Mouse (Mus musculus) ZHBTc4 (cell line): ENCODE results near the gene Zfp445.
A peak's percentile ranks its signal among the peaks of the same experiment; 100 is the strongest.
"Not testable (repeated sequence)": the region's sequence is repeated elsewhere in the genome, so short reads cannot be mapped to it uniquely, and the experiment has no call there.

Experiments
- DNase-seq: peaks from one replicate; pipeline ENCODE4 v3.0.0-alpha.2; 2011; ENCODE audit warnings: low read depth, low spot score

The Zfp445 gene

DNA sequence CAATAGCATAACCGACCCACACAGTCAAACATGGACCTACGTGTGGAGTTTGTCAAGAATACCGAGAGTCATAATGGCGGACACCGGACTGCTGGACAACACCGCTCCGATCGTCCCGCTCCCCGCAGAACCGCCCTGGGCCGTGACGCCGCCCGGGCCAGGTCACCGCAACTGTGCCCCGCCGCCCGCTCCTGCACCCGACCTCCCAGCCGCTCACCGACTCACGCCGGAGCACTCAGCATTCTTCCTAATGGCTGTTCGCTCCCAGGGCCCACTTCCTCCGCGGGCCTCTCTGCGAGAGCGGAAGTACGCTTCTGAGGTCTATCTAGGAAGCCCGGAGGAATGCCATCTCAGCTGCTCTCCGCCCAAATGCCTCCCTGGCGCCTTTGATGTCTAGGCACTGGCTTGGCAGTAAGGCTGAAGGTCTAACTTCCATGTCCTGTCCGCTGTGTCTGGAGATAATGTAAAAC, at the start of gene Zfp445:
Zfp445 (minus strand) TSS at position 310 of the 470 bp plus-strand sequence.
- peak; percentile 92 for DNase-seq

DNA sequence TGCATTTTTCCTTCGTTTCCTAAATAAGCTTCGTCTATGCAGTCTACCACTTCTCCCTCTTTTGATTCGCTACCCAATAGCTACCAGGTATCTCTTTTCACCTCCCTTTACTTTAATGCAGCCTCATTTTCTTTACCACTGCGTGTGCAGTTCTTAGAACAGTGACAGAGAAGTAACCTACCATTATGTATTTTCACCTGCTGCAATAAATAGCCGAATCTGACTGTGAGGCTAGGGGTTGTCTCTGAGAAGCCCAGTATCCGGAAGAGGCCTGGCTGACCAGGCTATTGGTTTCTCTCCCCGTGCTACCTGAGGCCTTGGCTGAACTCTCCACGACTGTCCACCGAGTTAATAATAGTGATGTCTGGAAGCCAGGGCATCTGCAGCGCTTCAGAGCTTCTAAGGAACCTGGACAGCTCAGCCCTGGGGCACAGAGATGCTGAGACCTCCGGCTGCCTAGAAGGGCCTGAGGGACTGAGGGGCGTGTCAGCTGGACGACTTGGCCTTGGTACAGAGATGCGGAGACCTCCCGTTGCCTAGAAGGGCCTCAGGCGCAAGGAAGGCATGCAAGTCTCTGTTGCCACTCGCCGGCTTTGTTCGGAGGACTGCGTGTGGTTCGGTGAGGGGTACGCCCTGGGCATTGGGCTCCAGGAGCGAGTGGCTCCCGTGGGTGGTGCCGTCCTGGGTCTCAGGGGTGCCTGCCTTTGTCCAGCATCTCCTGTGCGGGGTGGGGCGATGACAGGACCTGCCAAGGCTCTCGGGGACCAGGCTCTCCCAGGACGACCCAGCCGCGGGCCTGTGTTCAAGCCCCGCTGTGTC, 37.1 kb upstream of the Zfp445 start:
- peak; percentile 92 for DNase-seq

DNA sequence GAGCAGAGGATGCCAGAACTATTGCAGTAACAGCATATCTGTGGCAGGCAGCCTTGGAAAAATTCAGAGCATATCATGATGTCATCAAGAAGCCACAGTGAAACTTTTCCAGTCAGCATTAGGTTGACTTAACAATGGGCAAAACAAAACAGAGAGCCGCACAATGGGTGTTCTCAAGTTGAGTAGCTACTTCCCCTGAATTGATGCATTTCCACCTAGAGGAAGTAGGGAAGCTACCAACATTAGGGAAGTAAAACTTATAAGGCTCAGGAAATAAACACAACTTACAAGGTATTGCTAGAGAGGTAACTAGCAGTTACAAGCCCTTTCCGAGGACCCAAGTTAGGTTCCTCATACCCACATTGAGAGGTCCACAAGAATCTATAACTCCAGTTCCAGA, 35.2 kb upstream of the Zfp445 start:
- no peak for DNase-seq

GRCm38 (mm10) chr9:122886372-122887179, 20.8 kb upstream of the Zfp445 start:
- peak; percentile 61 for DNase-seq

- no peak for DNase-seq
Observed at GRCm38 (mm10) chr9:122885385-122885784, 19.6 kb upstream of the Zfp445 start, which contains the start of gene Zkscan7. Gene Zkscan7 (plus strand): TSS chr9:122885685.

GRCm38 (mm10) chr9:122875145-122875544, 9.3 kb upstream of the Zfp445 start:
- DNase-seq, result no peak

DNA sequence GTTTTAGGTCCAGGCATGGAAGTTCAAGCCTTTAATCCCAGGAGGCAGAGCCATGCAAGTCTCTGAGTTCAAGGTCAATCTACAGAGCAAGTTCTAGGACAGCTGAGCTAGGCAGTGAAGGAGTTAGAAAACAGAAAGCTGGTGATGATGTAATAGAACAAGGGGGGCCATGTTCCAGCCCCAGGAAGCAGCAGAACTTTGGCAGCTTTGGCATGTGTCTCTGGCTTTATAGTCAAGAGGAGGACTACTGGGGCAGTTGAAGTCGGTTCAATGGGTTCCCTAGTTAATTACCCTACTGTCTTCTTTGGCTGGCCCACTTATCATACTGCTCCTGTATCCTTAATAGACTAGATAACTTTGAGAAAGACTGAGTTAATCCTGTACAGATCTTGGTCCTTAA, 8.8 kb upstream of the Zfp445 start:
- no peak for DNase-seq

- DNase-seq, result no peak
Observed at GRCm38 (mm10) chr9:122872595-122872994, 6.8 kb upstream of the Zfp445 start.

DNA sequence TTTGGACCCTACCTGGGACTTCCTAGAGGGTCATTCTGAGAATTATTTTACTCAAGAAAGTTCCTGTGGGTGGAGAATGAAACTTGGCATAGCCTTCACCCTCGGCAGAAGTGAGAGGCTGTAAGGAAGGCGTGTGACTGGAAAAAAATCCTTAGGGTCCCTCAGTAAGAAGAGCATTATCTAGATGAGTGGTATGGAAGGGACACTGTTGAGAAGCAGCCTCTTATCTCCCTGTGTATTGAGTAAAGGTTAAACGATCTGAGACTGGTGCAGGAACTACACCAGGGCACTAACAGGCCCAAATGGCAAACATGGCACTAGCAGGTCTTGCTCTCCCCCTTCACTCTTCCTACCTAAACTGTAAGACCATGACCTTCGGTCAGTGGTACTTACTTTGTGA, 386 bp upstream of the Zfp445 start:
- no peak for DNase-seq

DNA sequence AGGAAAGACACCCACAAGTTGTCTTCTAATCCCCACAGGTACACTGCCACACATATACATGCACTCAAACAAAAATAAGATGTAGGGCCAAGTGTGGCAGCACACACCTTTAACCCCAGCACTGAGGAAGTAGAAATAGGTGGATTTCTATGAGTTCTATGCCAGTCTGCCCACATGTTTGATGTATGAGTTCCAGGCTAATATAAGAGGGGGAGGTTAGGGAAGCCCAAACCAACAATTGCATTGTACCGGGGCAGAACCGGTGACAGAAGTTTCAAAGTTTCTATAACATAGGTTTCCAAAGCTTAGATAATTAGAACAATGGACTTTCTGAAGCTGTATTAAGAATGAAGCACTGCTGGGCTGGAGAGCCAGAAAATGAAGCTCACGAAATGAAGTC, 958 bp downstream of the Zfp445 start:
- no peak for DNase-seq

GRCm38 (mm10) chr9:122863731-122864130, 2.1 kb downstream of the Zfp445 start:
- DNase-seq, result no peak

DNA sequence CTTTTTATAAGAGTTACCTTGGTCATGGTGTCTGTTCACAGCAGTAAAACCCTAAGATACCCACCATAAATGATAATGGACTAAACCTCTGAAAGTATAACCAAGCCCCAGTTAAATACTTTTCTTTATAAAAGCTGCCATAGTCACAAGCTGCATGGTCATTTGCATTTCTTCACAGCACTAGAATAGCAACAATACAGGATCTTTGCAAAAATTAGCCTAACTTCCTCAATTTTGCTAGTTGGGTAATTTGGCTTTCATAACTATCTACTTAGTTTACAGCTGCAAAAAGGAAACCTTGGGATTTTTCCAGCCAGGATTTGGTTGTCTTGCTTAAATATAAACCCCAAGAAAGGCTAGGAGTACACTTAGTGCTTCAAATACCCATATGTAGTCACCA, 5.1 kb downstream of the Zfp445 start:
- DNase-seq, result no peak

DNA sequence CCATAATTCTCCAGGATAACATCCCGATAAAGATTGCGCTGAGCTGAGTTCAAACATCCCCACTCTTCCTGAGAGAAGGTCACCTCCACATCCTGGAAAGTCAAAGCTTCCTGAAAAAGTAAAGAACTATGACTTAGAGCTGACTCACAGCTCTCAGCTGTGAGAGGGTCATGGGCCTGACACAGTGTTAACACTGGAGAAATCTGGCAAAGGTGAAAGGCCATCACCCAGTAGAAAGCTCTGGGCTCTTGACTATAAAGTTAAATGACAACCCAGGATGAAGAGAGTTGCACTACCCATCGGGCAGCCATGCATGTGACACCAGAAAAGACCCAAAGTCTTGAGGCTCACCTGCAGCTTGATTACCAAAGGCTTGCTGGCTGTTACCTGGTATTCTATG, 9.1 kb downstream of the Zfp445 start:
- DNase-seq, result no peak

DNA sequence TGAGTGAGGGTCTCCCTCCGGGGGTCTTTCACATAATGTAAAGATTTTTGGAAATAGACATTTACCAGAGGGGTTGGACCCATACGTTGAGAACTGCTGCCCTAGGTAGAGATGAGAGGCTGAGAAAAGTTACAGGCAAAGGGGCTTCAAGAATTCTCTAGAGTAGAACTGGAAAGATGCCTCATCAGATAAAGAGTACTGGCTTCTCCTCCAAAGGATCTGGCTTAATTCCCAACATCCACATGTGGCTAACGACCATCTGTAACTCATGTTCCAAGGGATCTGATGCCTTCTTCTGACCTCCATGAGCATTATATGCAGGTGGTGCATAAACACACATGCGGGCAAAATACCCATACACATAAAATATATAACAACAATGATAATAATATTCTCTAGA, 10.2 kb downstream of the Zfp445 start:
- no peak for DNase-seq

GRCm38 (mm10) chr9:122855141-122855540, 10.7 kb downstream of the Zfp445 start:
- not testable (repeated sequence) for DNase-seq

GRCm38 (mm10) chr9:122854526-122854925, 11.3 kb downstream of the Zfp445 start:
- no peak for DNase-seq

- DNase-seq, result not testable (repeated sequence)
Observed at GRCm38 (mm10) chr9:122847811-122848311, 17.9 kb downstream of the Zfp445 start.

- DNase-seq, result no peak
Observed at GRCm38 (mm10) chr9:122846156-122846555, 19.6 kb downstream of the Zfp445 start.

DNA sequence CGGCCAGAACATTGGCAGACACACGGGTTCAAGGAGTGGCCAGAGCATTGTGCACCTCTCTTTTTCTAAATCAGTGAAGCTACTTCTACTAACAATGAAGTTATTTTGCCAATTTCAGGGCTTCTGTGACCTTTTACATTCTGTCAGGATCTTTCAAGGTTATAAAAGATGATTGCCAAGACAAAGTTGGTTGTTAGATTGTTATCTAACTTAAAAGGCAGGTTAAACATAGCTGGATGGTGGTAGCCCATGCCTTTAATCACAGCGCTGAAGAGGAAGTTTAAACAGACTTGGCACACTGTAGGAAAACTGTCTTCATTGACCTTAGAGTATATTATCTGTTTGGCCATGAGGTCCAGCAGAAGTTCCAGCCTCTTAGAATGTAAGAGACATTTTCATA, 20.2 kb downstream of the Zfp445 start:
- no peak for DNase-seq

GRCm38 (mm10) chr9:122843760-122844159, 22.0 kb downstream of the Zfp445 start, which contains the start of gene Gm35549:
Gene Gm35549 (minus strand): TSS chr9:122844035.
- DNase-seq, result no peak

DNA sequence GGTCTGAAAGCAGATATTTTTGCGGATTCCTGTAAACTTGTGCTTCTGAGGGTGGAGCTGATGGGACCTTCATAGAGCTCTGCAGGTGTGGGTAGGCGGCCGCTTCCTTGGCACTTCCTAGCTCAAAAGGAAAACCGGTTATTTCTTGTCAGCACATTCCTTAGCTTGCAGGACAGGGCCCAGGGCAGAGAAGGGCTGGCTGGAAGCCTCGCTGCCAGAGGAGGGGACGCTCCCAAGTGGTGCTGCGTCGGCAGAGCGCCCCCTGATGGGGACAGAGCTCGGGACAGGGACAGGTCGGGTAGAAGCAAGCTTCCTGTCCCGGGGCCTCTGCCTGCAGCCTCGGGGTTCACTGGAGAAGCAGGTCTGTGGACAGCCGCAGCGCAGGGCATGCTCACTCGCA, 28.1 kb downstream of the Zfp445 start:
- peak; percentile 93 for DNase-seq

GRCm38 (mm10) chr9:122837216-122837615, 28.6 kb downstream of the Zfp445 start:
- no peak for DNase-seq
